ENCODE assay signal across 8 mouse cellular contexts in the genomic region with DNA sequence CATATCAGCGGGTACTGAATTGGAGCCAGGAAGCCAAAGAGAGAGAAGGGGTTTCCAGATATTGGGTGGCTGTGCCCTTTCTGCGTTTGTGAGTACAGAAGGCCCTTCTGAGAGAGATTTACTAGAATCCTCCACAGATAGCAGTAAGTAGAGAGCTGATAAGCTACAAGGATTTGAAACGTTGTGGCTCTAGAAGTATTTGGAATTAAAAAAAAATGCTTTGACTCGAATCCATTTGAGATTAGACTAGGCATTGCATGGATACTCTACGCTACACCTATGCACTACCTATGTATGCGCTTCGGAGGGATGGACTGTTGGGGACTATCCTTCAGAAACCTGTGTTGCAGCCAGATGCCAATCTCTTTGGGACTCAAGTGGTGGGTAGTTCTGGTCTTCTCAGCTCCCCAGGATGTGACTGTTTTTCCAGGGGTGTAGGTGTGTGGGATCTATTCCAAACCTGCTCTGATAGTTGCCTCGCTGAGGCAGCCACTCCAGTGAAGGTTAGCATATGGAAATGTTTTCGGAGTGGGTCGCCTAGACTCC. TPM values are rescaled to one million over a fixed set of nuclear protein-coding genes. Genes with fewer than 3 reads are reported as not detected.
A peak's percentile ranks its signal among the peaks of the same experiment; 100 is the strongest.
DNase-seq lines count a peak whose midpoint lies in the region; ATAC-seq and TF ChIP-seq lines count a peak whose summit lies in the region.

No protein-coding gene starts in this region.

- no peaks in the 10 kb centered on the region for H3K9me3 ChIP-seq in forebrain, embryonic 10.5 days
- no peaks in the 10 kb centered on the region for H3K9me3 ChIP-seq in neural tube, embryonic 11.5 days (ENCODE audit: control insufficient read depth, low read length)

- DNase-seq in kidney, adult 2 months, result no peak
- no peak for DNase-seq in kidney, postnatal 10 days
- peak; percentile 19 for DNase-seq in forebrain, embryonic 10.5 days (ENCODE audit: extremely low spot score, low spot score)
- DNase-seq in layer of hippocampus, adult 9-11 months, result peak; percentile 18
- peak; percentile 14 for DNase-seq in neural tube, embryonic 11.5 days (ENCODE audit: low spot score)
- DNase-seq in thymus, postnatal 14 days, result no peak
- no peak for DNase-seq in Muller cell, postnatal 12 days (ENCODE audit: inconsistent ontology term)
- no peak for DNase-seq in thymus, postnatal 0 days (ENCODE audit: low spot score)

- peak overlapping the region; percentile 14 for H3K9ac ChIP-seq in neural tube, embryonic 11.5 days (ENCODE audit: low read length)

- no peak for TF ChIP-seq CTCF in kidney, adult 2 months (conservative IDR thresholded peaks at IDR 0.05; ENCODE audit: insufficient read depth, insufficient read length, low read depth, low read length)

- TF ChIP-seq POLR2A in kidney, adult 2 months (IDR thresholded peaks at IDR 0.05; ENCODE audit: low read depth, low read length), result no peak

- H3K36me3 ChIP-seq in kidney, adult 2 months (ENCODE audit: control insufficient read depth, insufficient read depth, low read length), result no peaks in the 10 kb centered on the region
- no peaks in the 10 kb centered on the region for H3K36me3 ChIP-seq in forebrain, embryonic 10.5 days (replicated peaks)
- H3K36me3 ChIP-seq in neural tube, embryonic 11.5 days (ENCODE audit: control insufficient read depth, insufficient read depth, low read length), result no peaks in the 10 kb centered on the region

- no peak for ATAC-seq in neural tube, embryonic 11.5 days (ENCODE audit: insufficient read depth, low FRiP score, low TSS enrichment)

- peak overlapping the region; percentile 97 for H3K4me2 ChIP-seq in neural tube, embryonic 11.5 days (ENCODE audit: low read depth)

- no peaks in the 10 kb centered on the region; the same call in 1 of the 2 replicates for H3K27me3 ChIP-seq in kidney, adult 2 months (replicated peaks; ENCODE audit: control insufficient read depth, insufficient read depth, low read length)
- peaks cover 28% of the 10 kb centered on the region for H3K27me3 ChIP-seq in forebrain, embryonic 10.5 days (ENCODE audit: poor library complexity, severe bottlenecking)
- peaks cover 3% of the 10 kb centered on the region; the same call in 1 of the 2 replicates for H3K27me3 ChIP-seq in neural tube, embryonic 11.5 days (ENCODE audit: control insufficient read depth, insufficient read depth, low read length)

- H3K27ac ChIP-seq in kidney, adult 2 months (ENCODE audit: insufficient read depth, low read depth, low read length), result no peak overlapping the region
- peak overlapping the region; percentile 85; the same call in 1 of the 2 replicates for H3K27ac ChIP-seq in forebrain, embryonic 10.5 days
- H3K27ac ChIP-seq in neural tube, embryonic 11.5 days (ENCODE audit: low read depth, low read length), result no peak overlapping the region

- 0 out of 2 replicates have a peak overlapping the region, but pooled peaks have one; percentile 4 for H3K4me3 ChIP-seq in kidney, adult 2 months (ENCODE audit: insufficient read depth, low read depth, low read length)
- H3K4me3 ChIP-seq in forebrain, embryonic 10.5 days, result peak overlapping the region; percentile 77
- H3K4me3 ChIP-seq in neural tube, embryonic 11.5 days (ENCODE audit: low read depth, low read length), result peak overlapping the region; percentile 69

- 32% methylated on average over 10 of the region's 10 CpGs for WGBS in kidney, adult 2 months
- 8% methylated on average over 10 of the region's 10 CpGs for WGBS in forebrain, embryonic 10.5 days
- WGBS in neural tube, embryonic 11.5 days, result 13% methylated on average over 10 of the region's 10 CpGs

- H3K4me1 ChIP-seq in kidney, adult 2 months (ENCODE audit: control insufficient read depth, insufficient read depth, low read length), result no peaks in the 10 kb centered on the region
- peaks cover 36% of the 10 kb centered on the region for H3K4me1 ChIP-seq in forebrain, embryonic 10.5 days
- no peaks in the 10 kb centered on the region for H3K4me1 ChIP-seq in neural tube, embryonic 11.5 days (ENCODE audit: control insufficient read depth, insufficient read depth, low read length)

RNA-seq across cellular contexts. Expression of a gene that starts 1.8 kb away (rescaled TPM):
- 0.27 and 0.45 TPM in 2 replicates for polyA plus RNA-seq in kidney, adult 2 months (2012; rRNA removed)
- polyA plus RNA-seq in forebrain, embryonic 10.5 days (2016; fragmentation: Nextera tagmentation; extraction: Ambion mirVana), result 10.4 and 11.3 TPM in 2 replicates
- polyA plus RNA-seq in neural tube, embryonic 11.5 days (2014; fragmentation: Nextera tagmentation; extraction: Ambion mirVana), result 37.8 and 45.1 TPM in 2 replicates
- polyA plus RNA-seq in thymus, postnatal 0 days (2015; fragmentation: Nextera tagmentation; extraction: Ambion mirVana), result 0.08 and 0.17 TPM in 2 replicates

Comparison
In these comparisons a context has a peak if more than half of its experiments do, and no peak if none do; other contexts are left out.
1. DNase-seq: peak in forebrain, embryonic 10.5 days (single experiment), layer of hippocampus, adult 9-11 months (single experiment) and neural tube, embryonic 11.5 days (single experiment); none in kidney, adult 2 months (single experiment), kidney, postnatal 10 days (single experiment), thymus, postnatal 14 days (single experiment), Muller cell, postnatal 12 days (single experiment) and thymus, postnatal 0 days (single experiment).
2. H3K4me3 ChIP-seq: peak in every context shown above with its lines; median percentile 77 in forebrain, embryonic 10.5 days; 69 in neural tube, embryonic 11.5 days; 4 in kidney, adult 2 months.